Mouse (Mus musculus): ENCODE measurements around the gene Neurod1. TPM values are rescaled to one million over a fixed set of nuclear protein-coding genes. Genes with fewer than 3 reads are reported as not detected.

Gene Neurod1
- polyA plus RNA-seq, 1 experiment = not detected

- 0 out of 2 replicates have a peak, but pooled peaks cover 4% of the 10 kb centered on the region for H3K4me1 ChIP-seq (ENCODE audit: control insufficient read depth, insufficient read depth, low read length)
- H3K27me3 ChIP-seq (replicated peaks; ENCODE audit: control insufficient read depth, insufficient read depth, low read length) = peaks cover 13% of the 10 kb centered on the region
- peak overlapping the region; percentile 50 for H3K4me3 ChIP-seq (ENCODE audit: insufficient read depth, low read depth, low read length)
- 2% methylated on average over 55 of the region's 55 CpGs for WGBS
- H3K36me3 ChIP-seq (ENCODE audit: control insufficient read depth, insufficient read depth, low read length) = no peaks in the 10 kb centered on the region
- peak; percentile 54 for DNase-seq
- TF ChIP-seq CTCF (conservative IDR thresholded peaks at IDR 0.05; ENCODE audit: insufficient read depth, insufficient read length, low read depth, low read length) (no peak), POLR2A (IDR thresholded peaks at IDR 0.05; ENCODE audit: low read depth, low read length) (no peak)
- no peak overlapping the region for H3K27ac ChIP-seq (ENCODE audit: insufficient read depth, low read depth, low read length)
Measured at GRCm38 (mm10) chr2:79453901-79454781, 2.4 kb downstream of the Neurod1 start.

GRCm38 (mm10) chr2:79451438-79451837, 5.1 kb downstream of the Neurod1 start:
- 0 out of 2 replicates have a peak, but pooled peaks cover 4% of the 10 kb centered on the region for H3K4me1 ChIP-seq (ENCODE audit: control insufficient read depth, insufficient read depth, low read length)
- peaks cover 3% of the 10 kb centered on the region for H3K27me3 ChIP-seq (replicated peaks; ENCODE audit: control insufficient read depth, insufficient read depth, low read length)
- no peak for DNase-seq
- H3K36me3 ChIP-seq (ENCODE audit: control insufficient read depth, insufficient read depth, low read length) = no peaks in the 10 kb centered on the region
- 52% methylated on average over 5 of the region's 5 CpGs for WGBS
- H3K27ac ChIP-seq (ENCODE audit: insufficient read depth, low read depth, low read length) = no peak overlapping the region
- TF ChIP-seq POLR2A (IDR thresholded peaks at IDR 0.05; ENCODE audit: low read depth, low read length) (no peak), CTCF (conservative IDR thresholded peaks at IDR 0.05; ENCODE audit: insufficient read depth, insufficient read length, low read depth, low read length) (no peak)
- no peak overlapping the region for H3K4me3 ChIP-seq (ENCODE audit: insufficient read depth, low read depth, low read length)

- H3K27me3 ChIP-seq (replicated peaks; ENCODE audit: control insufficient read depth, insufficient read depth, low read length) = peaks cover 3% of the 10 kb centered on the region
- H3K4me1 ChIP-seq (ENCODE audit: control insufficient read depth, insufficient read depth, low read length) = 0 out of 2 replicates have a peak, but pooled peaks cover 4% of the 10 kb centered on the region
- DNase-seq = no peak
- no peak overlapping the region for H3K4me3 ChIP-seq (ENCODE audit: insufficient read depth, low read depth, low read length)
- no peak overlapping the region for H3K27ac ChIP-seq (ENCODE audit: insufficient read depth, low read depth, low read length)
- WGBS = 71% methylated on average over 4 of the region's 4 CpGs
- H3K36me3 ChIP-seq (ENCODE audit: control insufficient read depth, insufficient read depth, low read length) = no peaks in the 10 kb centered on the region
- TF ChIP-seq CTCF (conservative IDR thresholded peaks at IDR 0.05; ENCODE audit: insufficient read depth, insufficient read length, low read depth, low read length) (no peak), POLR2A (IDR thresholded peaks at IDR 0.05; ENCODE audit: low read depth, low read length) (no peak)
Measured at GRCm38 (mm10) chr2:79450684-79451394, 5.7 kb downstream of the Neurod1 start.

- Histone ChIP-seq H3K36me3 (ENCODE audit: control insufficient read depth, insufficient read depth, low read length) (no peaks in the 10 kb centered on the region), H3K27me3 (replicated peaks; ENCODE audit: control insufficient read depth, insufficient read depth, low read length) (peaks cover 3% of the 10 kb centered on the region), H3K4me1 (ENCODE audit: control insufficient read depth, insufficient read depth, low read length) (0 out of 2 replicates have a peak, but pooled peaks cover 4% of the 10 kb centered on the region), H3K4me3 (ENCODE audit: insufficient read depth, low read depth, low read length) (no peak overlapping the region), H3K27ac (ENCODE audit: insufficient read depth, low read depth, low read length) (no peak overlapping the region)
- 76% methylated on average over 4 of the region's 4 CpGs for WGBS
- no peak for DNase-seq
- TF ChIP-seq POLR2A (IDR thresholded peaks at IDR 0.05; ENCODE audit: low read depth, low read length) = no peak
- TF ChIP-seq CTCF (conservative IDR thresholded peaks at IDR 0.05; ENCODE audit: insufficient read depth, insufficient read length, low read depth, low read length) = no peak
Measured at GRCm38 (mm10) chr2:79449371-79449770, 7.2 kb downstream of the Neurod1 start.

- Histone ChIP-seq H3K4me3 (ENCODE audit: insufficient read depth, low read depth, low read length) (no peak overlapping the region), H3K27me3 (replicated peaks; ENCODE audit: control insufficient read depth, insufficient read depth, low read length) (0 out of 2 replicates have a peak, but pooled peaks cover 1% of the 10 kb centered on the region), H3K27ac (ENCODE audit: insufficient read depth, low read depth, low read length) (no peak overlapping the region), H3K4me1 (ENCODE audit: control insufficient read depth, insufficient read depth, low read length) (no peaks in the 10 kb centered on the region), H3K36me3 (ENCODE audit: control insufficient read depth, insufficient read depth, low read length) (no peaks in the 10 kb centered on the region)
- WGBS = 72% methylated on average over 1 of the region's 1 CpGs
- no peak for DNase-seq
- TF ChIP-seq POLR2A (IDR thresholded peaks at IDR 0.05; ENCODE audit: low read depth, low read length) = no peak
Measured at GRCm38 (mm10) chr2:79447198-79447597, 9.4 kb downstream of the Neurod1 start.

GRCm38 (mm10) chr2:79443861-79444620, 12.5 kb downstream of the Neurod1 start:
- H3K27me3 ChIP-seq (replicated peaks; ENCODE audit: control insufficient read depth, insufficient read depth, low read length) = no peaks in the 10 kb centered on the region
- no peak overlapping the region for H3K4me3 ChIP-seq (ENCODE audit: insufficient read depth, low read depth, low read length)
- TF ChIP-seq POLR2A (IDR thresholded peaks at IDR 0.05; ENCODE audit: low read depth, low read length) (no peak), CTCF (conservative IDR thresholded peaks at IDR 0.05; ENCODE audit: insufficient read depth, insufficient read length, low read depth, low read length) (no peak)
- H3K4me1 ChIP-seq (ENCODE audit: control insufficient read depth, insufficient read depth, low read length) = no peaks in the 10 kb centered on the region
- no peaks in the 10 kb centered on the region for H3K36me3 ChIP-seq (ENCODE audit: control insufficient read depth, insufficient read depth, low read length)
- no peak overlapping the region for H3K27ac ChIP-seq (ENCODE audit: insufficient read depth, low read depth, low read length)
- 84% methylated on average over 3 of the region's 3 CpGs for WGBS
- DNase-seq = no peak
